Mouse (Mus musculus) neural tube, embryonic 10.5 days (tissue): ENCODE measurements at regions not wholly inside any gene's neighbourhood (a gene's known extent, or its start where the extent isn't known, plus 50 kb on each side); places are given as distances from the start of the nearest gene placed in this dataset.

Experiments used
- DNase-seq: peaks from one replicate; pipeline ENCODE4 v3.0.0-alpha.2; 2017; ENCODE audit warnings: low spot score; ENCODE audit errors: extremely low spot score

DNA sequence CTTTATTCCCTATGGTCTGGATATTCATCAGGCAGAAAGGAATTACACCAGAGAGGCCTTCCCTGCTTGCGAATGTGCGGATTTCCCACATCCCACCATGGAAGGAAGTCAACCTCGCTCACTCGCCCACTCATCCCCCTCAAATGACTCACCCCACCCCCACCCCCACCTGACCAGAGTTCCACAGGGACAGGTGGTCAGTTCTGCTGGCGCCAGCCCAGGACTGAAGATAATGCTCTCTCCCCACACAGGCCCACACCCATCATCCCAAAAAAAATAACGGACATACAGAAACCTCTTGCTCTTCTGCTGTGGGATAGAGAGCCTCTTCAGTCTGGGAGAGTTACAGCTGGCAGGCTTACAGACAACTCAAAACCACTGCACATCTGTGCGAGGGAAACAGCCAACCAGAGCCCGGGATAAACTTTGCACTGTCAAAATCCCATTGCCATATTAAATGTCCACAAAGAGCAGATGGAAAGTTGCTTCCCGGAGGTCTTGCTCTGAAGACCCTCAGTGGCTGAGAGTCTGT is 128.0 kb downstream of the Lrrc30 start:
- no peak for DNase-seq

DNA sequence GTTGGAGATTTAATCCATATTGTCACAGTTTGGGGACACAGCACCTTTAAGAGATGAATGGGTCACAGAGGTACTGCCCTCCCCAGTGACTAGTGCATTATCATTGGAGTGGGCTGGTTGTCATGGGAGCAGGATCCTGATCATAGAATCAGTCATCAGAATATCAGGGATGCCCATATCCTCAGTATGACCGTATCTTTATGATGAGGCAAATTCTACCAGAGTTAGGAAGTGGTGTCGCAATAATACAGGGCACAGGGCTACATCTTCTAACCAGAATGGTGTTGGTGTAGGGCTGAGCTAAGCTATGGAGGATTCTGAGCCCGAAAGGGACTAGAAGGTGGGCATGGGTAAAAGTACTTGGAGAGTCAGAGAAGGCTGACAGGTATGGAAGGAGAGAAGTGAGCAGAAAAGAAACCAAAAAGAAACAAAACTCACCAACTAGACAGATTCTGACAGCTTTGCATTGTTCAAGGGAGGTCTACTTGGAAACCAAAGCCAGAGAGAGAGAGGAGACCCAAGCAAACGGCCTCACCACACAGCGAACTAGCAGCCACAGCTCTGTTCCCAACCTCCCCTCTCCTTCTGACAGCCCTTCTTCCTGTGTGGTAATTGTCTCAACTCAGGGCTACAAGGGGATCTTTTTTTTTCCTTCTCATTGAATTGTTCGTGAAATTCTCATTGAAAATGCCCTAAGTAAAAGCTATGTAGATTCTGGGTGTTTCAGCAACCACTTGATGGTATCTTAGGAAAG is 129.2 kb downstream of the Lrrc30 start:
- DNase-seq: no peak

DNA sequence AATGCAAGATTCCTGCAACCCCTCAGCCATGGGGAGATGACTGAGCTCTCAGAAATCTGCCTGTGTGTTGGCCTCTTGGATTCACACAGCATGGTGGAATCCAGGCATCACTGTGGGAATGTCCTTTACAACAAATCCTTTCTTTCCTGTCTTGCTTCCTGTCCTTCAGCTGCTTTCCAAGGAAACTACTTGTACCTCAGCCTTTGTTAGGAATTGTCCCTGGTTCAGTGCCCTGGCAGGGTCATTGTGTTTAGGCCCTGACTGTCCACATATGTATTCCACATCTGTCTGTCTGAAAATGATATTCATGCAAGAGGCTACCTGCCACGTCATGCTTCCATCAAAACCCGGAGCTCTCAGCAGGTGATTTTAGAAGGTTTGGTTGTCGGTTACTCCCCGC is 129.9 kb downstream of the Lrrc30 start:
- no peak for DNase-seq

DNA sequence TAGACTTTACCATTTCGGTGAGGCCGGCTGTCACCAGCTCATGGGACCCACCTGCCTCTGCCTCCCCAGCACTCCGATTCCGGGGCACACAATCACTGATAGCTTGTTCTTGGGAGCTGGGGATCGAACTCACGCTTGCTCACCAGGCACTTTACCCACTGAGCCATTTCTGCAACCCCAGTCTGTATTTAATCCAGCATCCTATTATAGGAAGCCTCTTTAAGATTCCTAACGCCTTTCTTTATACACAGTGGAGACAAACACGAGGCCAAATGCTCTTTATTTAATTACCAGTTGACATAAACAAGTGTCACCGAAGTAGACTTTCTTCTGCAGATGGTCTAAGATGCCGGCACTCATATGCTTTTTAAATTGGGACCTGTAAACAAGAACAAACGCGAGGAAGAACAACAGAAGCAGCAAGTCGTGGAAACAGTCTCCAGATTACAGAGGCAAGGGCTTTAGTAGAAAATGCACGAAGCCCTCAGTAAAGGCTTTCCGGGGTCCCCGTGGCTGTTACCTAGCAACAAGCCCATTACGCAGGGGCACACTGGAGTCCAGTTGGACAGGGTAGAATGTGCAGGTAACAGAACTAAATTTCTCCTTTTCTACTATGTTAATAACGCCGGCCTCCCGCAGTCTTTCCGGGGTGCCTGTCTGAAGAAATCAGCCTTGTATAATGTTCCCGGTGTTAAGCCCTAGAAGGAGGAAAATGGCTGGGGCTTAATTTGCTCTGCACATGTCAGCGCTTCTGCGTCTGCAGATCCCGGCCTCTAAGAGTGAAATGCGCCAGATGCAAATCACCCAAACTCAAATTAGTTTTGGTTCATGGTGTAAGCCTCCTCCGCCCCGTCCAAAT is 132.5 kb downstream of the Lrrc30 start:
- DNase-seq: no peak

DNA sequence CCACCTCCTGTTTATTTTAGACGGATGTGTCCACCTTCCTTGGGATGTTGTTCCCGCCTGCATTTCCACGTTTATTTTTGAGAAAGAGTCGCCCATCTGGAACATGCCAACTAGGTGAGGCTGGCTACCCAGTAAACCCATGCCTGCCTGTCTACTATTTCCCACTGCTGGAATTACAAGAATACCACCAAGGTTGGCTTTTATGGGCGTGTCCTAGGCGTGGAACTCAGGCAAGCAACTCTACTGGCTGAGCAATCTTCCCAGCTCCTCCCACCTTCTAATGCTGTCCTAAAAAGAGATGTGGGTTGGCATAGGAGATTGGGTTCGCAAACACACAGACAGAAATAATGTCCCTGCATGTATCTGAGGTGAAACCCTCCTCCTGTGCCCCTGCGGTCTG is 135.1 kb downstream of the Lrrc30 start:
- DNase-seq: no peak

DNA sequence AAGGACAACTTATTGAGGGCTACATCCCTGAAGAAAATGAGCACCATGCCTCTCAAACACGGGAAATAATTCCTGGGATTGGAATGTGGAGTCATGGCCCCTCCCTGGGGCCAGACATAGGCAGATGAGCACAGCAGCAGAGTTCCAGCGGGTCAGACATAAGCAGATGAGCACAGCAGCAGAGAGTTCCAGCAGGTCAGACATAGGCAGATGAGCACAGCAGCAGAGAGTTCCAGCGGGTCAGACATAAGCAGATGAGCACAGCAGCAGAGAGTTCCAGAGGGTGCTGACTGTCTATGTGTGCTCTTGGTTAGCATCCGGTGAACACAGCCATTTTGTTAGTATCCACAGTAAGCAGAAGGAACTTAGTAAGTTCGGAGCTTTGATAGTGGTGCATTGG is 126.2 kb upstream of the Ptprm start:
- DNase-seq: no peak

DNA sequence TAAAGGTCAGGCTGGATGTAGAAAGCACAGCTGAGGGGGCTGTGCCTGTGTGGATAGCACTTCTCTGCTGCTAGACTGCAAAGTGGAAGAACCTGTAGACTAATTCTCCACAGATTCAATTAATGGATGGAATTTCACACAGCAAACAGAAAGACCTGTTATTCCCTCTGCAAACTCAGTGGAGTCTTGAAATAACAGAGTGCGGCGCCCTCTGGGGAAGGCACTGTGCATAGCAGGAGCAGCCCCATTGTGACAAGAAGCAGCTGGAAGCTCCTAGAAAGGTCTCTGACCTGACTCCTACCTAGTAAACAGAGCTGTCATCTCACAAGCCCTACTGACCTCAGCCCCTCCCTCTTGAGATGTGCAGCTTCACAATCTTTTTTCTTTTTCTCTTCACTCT is 118.9 kb upstream of the Ptprm start:
- DNase-seq: peak; percentile 70

DNA sequence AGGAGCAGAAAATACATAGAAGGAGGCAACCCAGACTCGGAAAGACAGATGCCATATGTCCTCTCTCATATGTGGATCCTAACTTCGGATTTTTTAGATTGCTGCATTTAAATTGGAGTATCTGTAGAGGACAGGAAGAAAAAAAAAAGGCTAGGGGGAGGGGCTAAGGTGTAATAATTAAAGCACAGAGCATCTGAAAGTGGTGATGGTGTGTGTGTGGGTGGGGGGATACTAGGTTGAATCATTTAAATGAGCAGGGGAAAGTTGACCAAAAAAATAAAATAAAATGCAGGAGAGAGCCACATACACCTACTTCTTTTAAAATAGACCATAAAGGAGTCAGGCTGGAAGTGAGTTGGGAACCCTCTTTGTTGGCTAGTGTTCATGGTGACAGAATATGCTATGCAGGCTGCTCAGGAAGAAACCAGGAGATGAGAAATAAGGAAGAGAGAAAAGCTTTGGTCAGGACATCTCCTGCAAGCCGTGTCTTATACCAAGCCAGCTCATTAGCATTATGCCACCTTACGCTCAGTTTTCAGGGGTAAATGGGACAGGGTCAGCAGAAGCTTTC is 104.7 kb upstream of the Ptprm start:
- no peak for DNase-seq

DNA sequence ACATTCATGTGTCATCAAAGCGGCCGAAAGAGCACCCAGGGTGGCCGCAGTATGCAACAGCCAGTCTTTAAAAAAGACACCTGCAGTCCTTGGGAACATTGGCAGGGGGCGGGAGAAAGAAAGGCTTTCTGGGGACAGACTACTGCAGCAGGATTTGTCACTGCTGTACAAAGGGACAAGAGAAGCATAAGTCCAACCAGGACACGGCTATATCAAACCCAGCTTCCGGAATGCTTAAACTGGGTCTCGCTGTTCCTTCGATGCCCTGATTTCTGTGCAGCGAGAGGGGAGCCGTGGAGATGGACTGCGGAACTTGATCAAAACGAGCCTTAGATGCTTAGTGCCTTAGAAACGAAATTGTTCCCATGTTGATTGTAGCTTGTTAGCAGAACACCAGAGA is 97.7 kb upstream of the Ptprm start:
- DNase-seq: no peak

DNA sequence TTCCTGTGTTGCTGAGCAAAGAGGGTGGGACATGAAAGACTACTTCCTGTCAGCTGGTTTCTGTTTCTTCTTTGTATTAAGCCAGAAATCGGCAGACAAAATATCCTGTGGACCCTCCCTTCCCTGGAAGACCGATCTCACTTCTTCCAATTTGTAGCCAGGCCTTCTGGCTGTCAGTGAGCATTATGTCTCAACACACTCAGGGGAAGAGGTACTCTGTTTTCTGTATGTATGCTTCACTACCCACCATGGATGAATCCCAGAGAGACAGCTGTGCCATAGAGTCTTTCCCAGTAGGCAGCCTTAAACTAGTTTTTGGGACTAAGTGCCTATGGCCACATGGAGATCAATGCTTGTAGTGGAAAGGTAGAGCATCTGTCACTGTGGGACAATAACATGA is 96.8 kb upstream of the Ptprm start:
- no peak for DNase-seq

DNA sequence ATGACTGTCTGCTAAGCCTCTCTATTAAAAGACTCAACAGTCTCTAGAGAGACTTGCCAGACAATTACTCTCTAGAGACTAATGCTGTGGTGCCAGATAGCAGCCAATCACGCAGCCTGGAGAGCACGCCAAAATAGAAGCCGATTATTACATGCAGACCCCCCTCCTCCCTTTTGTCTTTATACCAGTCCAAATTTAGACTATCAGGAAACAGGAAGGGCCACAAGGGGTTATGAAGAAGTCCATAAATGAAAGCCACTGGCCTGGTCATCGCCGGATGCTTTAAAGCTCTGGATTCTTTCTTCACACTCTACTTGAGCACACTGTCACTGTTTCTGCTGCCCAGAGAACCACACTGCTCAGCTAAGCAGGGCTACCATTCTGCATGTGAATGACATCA is 95.8 kb upstream of the Ptprm start:
- no peak for DNase-seq

DNA sequence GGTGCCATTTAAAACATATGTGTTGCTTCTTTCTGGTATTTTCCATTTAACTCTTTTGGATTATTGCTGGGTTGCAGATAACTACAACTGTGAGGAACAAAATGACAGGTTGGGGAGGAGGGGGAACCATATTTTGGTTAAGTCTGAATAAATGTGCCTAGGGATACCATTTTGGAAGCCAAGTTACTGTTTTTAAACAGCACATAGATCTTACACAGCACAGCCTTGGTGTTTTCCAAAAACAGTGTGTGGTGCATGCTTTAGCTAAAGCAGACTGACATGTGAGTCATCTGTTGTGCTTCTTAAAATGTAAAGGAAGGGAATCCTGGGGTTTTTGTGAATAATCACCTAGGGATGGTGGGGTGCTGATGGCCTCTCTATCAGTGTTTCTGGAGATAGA is 91.7 kb upstream of the Ptprm start:
- no peak for DNase-seq

DNA sequence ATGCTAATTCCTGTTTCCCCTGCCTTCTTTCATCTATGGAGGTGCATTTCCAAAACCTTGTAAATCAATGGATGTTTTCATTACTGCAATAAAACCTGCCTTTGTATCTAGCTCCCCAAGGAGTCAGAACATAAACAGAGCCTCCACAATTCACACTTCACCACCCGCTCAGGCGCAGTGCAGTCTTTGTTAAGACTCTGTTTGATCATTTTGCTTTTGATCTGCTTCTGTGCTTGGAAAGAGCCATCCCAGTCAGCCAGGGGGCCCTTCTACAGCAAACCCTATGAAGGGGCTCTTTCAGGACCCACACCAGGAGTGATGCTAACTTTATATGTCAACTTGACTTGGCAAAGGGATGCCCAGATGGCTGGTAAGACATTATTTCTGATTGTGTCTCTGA is 86.7 kb upstream of the Ptprm start:
- DNase-seq: no peak

DNA sequence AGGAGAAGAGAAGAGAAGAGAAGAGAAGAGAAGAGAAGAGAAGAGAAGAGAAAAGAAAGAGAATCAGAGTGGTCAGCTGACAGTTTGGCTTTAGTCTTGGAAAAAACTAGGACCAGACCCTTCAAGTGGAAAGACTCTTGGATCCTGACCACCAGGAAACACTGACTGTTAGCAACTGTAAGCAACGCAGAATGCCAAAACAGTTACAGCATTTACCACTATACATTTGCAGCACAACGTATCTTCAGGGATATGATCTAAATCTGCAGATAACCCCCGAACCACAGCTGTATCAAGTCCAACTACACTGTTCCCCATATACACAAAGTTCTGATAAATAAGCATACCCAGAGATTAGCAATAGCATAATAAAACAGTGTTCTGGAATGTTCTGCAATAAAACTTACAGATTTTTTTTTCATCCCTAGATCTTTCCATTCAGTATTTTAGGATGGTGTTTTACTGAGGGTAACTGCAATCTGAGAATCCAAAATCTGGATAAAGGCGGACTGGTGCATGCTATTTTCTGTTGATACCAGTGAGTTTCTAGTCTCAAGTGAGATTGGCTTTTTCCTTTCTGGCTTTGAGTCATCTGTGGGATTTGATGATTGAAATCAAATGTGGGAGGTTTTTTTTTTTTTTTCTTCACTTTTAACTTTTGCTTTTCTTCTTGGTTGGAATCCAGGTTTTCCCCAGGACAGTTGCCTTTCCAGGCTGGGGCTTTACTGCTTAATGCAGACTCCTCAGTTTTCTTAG is 65.9 kb upstream of the Ptprm start:
- DNase-seq: no peak

DNA sequence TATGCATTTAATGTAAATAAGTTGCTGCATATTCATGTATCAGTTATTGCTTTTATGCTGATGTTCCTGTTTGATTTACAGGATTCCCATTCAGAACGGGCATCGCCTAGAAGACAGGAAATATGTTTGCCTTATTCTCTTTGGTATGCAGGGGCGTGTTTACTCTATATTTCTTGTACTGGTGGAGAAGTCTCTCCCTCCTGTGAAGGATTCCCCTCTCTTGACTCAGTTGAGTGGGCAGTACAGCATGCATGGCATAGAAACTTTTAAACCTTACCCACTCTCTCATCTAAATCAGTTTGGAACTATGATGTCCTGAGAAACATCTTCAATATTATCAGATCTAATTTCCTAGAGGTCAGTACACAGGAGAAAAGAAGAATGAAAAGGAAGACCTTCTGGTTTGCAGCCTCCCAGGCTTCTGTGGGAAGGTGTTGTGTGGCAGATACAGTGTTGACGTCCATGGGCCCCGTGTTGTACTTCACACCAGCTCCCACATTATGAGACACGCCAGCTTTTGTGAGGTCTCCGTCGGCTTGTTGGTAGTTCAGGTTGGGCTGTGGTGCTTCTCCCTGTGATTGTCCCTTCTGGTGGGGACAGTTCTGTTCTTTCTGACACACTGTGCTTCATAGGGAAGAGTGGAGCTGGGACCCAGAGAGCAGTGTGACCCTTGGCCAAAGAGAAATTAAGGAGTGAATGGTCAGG is 58.4 kb upstream of the Ptprm start:
- no peak for DNase-seq

DNA sequence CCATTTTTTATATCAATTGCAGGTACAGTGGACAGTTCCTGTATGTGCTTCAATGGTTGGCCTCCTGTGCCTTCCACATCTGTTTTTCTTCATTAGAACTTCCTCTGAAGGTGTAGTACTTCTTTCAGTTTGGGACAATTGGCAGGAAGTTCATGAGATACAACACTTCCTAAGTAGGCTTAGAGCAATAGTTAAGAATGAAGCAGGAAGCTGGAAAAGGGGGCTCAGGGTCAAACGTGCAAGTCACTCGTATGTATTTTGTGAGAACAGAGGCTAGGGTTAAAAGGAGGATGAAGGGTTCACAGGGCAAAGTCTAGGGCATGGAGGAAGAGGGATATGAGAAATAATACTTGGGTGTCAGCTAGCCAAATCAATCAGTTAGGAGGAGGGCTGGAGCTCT is 55.7 kb upstream of the Ptprm start:
- DNase-seq: no peak

DNA sequence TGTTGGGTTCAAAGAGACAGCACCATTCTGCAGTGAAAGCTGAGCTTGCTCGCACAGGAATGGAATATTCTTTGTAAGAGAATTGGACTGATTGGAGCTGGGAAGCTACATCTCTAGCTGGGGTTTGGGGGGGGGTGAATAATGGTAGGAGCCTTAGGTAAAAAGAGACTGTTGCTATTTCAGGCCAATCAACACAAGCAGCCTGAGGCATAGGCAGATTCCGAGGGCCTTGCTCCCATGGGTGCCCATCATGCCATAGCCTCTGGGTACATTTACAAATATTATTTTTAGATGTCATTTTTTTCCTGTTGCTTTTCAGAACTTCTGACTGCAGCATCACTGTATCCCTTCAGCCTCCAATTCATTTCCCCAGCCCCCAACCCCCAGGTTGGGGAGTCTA is 51.7 kb upstream of the Ptprm start:
- no peak for DNase-seq
